Mouse (Mus musculus): ENCODE data around the gene Tbx10.

GRCm38 (mm10) chr19:3991562-3991961 lies 990 bp upstream of the Tbx10 start:
- TF ChIP-seq CTCF (IDR thresholded peaks at IDR 0.05; ENCODE audit: control insufficient read depth, insufficient read depth, insufficient read length) (no peak), CEBPB (IDR thresholded peaks at IDR 0.05; ENCODE audit: low read depth) (no peak), USF1 (IDR thresholded peaks at IDR 0.05; ENCODE audit: low read depth) (no peak)

Data from C2C12 (cell line).